Mouse (Mus musculus) bone marrow macrophage, adult 2 months (primary cell): Measurements from ENCODE around the gene S100z.

ENCODE experiments used
- CTCF ChIP-seq: IDR thresholded peaks from 2 replicates; pipeline ENCODE4 v1.5.1; 2012; ENCODE audit warnings: low read depth, mild to moderate bottlenecking, low read length, moderate library complexity
- POLR2A ChIP-seq: IDR thresholded peaks from 2 replicates; pipeline ENCODE4 v1.6.1; 2012; ENCODE audit warnings: mild to moderate bottlenecking, low read depth, low read length, borderline replicate concordance

- TF ChIP-seq POLR2A (no peak), CTCF (no peak)
These were observed 45.8 kb upstream of the S100z start for GRCm38 (mm10) chr13:95524424-95524673.
